Mouse (Mus musculus): ENCODE measurements around the gene Treml4. TPM values are rescaled to one million over a fixed set of nuclear protein-coding genes. Genes with fewer than 3 reads are reported as not detected.

Gene Treml4
- polyA plus RNA-seq, 1 experiment from 2014 or later, result 0.59 TPM

DNA sequence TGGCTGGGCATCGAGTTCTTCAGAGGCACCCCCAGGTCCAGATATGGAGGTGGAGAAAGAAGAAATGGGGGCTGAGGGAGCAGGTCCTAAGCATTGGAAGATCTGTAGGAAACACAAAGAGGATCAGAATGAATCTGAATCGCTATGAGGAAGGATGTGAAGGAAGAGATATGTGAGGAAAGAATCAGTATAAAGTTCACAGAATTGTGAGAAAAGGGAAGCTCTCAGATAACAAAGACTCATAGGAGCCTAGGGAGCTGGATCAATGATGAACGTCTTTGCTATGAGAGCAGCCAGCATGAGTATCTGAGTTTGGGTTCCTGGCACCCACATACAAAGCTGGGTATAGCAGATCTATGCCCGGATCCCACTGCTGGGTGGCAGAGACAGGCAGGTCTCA is 5.7 kb downstream of the Treml4 start:
- Histone ChIP-seq H3K27me3 (replicated peaks; ENCODE audit: control insufficient read depth, insufficient read depth, low read length) (no peaks in the 10 kb centered on the region), H3K4me3 (ENCODE audit: low read length) (no peak overlapping the region), H3K27ac (ENCODE audit: low read depth, low read length) (no peak overlapping the region), H3K9ac (ENCODE audit: low read depth, low read length) (no peak overlapping the region), H3K4me1 (ENCODE audit: control insufficient read depth, insufficient read depth, low read depth, low read length) (no peaks in the 10 kb centered on the region), H3K36me3 (ENCODE audit: control insufficient read depth, insufficient read depth, low read length) (no peaks in the 10 kb centered on the region), H3K4me2 (ENCODE audit: low read length) (no peak overlapping the region), H3K9me3 (ENCODE audit: control insufficient read depth, low read length) (no peaks in the 10 kb centered on the region)
- no peak for ATAC-seq
- 80% methylated on average over 4 of the region's 4 CpGs for WGBS

DNA sequence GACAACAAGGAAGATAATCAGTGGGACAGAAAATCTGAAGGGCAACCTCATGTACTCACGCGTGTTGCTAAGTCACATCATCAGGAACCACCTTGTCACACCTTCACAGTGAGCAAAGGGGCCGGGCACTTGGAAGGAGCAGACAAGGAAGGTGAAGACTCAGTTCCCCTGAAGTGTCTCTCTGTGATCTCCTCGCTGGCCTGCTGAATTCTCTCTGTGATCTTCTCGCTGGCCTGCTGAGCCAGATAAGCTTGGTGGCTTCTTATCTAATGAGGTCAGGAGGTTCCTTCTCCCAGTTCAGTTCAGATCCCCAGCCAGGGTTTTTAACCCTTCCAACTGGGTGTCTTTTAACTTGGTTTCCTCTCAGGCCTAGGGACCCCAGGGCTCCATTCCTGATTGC is 8.1 kb downstream of the Treml4 start:
- Histone ChIP-seq H3K4me1 (ENCODE audit: control insufficient read depth, insufficient read depth, low read depth, low read length) (no peaks in the 10 kb centered on the region), H3K4me3 (ENCODE audit: low read length) (no peak overlapping the region), H3K4me2 (ENCODE audit: low read length) (no peak overlapping the region), H3K27ac (ENCODE audit: low read depth, low read length) (no peak overlapping the region), H3K27me3 (replicated peaks; ENCODE audit: control insufficient read depth, insufficient read depth, low read length) (no peaks in the 10 kb centered on the region), H3K9ac (ENCODE audit: low read depth, low read length) (no peak overlapping the region), H3K36me3 (ENCODE audit: control insufficient read depth, insufficient read depth, low read length) (no peaks in the 10 kb centered on the region), H3K9me3 (ENCODE audit: control insufficient read depth, low read length) (no peaks in the 10 kb centered on the region)
- ATAC-seq, result no peak
- WGBS, result 85% methylated on average over 5 of the region's 5 CpGs

DNA sequence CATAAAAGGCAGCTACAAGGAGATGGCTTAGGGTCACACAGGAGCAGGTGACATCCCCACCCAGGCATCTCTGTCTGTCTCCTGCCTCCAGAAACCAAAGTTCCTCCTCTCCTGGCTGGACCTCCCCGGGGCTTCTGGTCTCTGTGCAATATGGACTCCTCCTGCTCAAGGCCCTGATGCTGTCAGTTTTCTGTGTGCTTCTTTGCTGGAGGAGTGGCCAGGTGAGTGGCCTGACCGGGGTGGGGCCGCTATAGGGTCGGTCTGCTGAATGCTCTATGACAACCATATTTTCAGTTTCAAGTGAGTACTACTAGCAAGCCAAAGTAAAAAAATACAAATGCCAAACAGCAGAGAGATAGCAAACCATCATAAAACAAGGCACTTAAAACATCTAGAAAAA is 8.5 kb downstream of the Treml4 start:
- WGBS, result 84% methylated on average over 4 of the region's 4 CpGs
- Histone ChIP-seq H3K4me2 (ENCODE audit: low read length) (no peak overlapping the region), H3K4me3 (ENCODE audit: low read length) (no peak overlapping the region), H3K27ac (ENCODE audit: low read depth, low read length) (no peak overlapping the region), H3K27me3 (replicated peaks; ENCODE audit: control insufficient read depth, insufficient read depth, low read length) (no peaks in the 10 kb centered on the region), H3K9me3 (ENCODE audit: control insufficient read depth, low read length) (no peaks in the 10 kb centered on the region), H3K4me1 (ENCODE audit: control insufficient read depth, insufficient read depth, low read depth, low read length) (no peaks in the 10 kb centered on the region), H3K9ac (ENCODE audit: low read depth, low read length) (no peak overlapping the region), H3K36me3 (ENCODE audit: control insufficient read depth, insufficient read depth, low read length) (no peaks in the 10 kb centered on the region)
- no peak for ATAC-seq

DNA sequence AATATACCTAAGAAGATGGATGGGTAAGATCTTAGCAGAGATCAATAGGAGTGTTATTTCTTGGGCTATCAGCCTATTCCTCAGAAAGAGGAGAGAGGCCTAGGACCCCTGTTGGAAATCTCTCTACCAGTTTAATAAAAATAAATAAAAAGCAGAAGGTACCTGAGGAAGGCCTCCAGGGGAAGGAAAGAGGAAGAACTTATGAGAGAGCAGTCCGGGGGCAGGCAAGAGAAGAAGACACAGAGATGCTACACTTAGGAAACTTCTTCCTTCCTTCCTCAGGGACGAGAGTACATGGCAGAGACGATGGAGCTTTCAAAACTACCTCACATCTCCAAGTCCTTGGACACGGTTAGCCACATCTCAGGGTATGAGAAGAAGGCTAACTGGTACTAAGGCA is 10.0 kb downstream of the Treml4 start:
- H3K9me3 ChIP-seq (ENCODE audit: control insufficient read depth, low read length), result no peaks in the 10 kb centered on the region
- WGBS, result 90% methylated on average over 4 of the region's 4 CpGs
- H3K4me1 ChIP-seq (ENCODE audit: control insufficient read depth, insufficient read depth, low read depth, low read length), result no peaks in the 10 kb centered on the region
- ATAC-seq, result no peak
- no peak overlapping the region for H3K4me3 ChIP-seq (ENCODE audit: low read length)
- no peak overlapping the region for H3K4me2 ChIP-seq (ENCODE audit: low read length)
- no peaks in the 10 kb centered on the region for H3K27me3 ChIP-seq (replicated peaks; ENCODE audit: control insufficient read depth, insufficient read depth, low read length)
- no peak overlapping the region for H3K27ac ChIP-seq (ENCODE audit: low read depth, low read length)
- H3K36me3 ChIP-seq (ENCODE audit: control insufficient read depth, insufficient read depth, low read length), result no peaks in the 10 kb centered on the region
- no peak overlapping the region for H3K9ac ChIP-seq (ENCODE audit: low read depth, low read length)

DNA sequence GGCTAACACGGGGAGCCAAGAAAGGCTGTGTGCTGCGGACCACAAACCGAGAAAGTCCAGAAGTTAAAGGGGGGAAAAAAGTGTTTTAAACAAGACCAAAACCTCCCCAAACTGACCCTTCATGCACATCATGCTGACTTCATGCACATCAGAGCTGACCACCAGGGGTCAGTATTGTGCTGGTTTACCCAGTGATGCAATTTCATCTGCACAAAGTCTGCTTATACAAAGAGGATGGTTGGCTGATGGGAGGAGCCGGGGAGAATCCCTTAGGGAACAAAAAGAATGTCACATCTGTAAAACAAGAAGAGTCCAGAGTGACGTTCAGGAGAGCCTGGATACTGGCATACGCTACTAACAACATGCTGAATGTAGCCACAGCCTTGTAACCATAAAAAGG is 10.8 kb downstream of the Treml4 start:
- no peaks in the 10 kb centered on the region for H3K4me1 ChIP-seq (ENCODE audit: control insufficient read depth, insufficient read depth, low read depth, low read length)
- no peak overlapping the region for H3K4me2 ChIP-seq (ENCODE audit: low read length)
- WGBS, result 27% methylated on average over 6 of the region's 6 CpGs
- no peaks in the 10 kb centered on the region for H3K27me3 ChIP-seq (replicated peaks; ENCODE audit: control insufficient read depth, insufficient read depth, low read length)
- H3K4me3 ChIP-seq (ENCODE audit: low read length), result no peak overlapping the region
- H3K9ac ChIP-seq (ENCODE audit: low read depth, low read length), result no peak overlapping the region
- ATAC-seq, result no peak
- no peak overlapping the region for H3K27ac ChIP-seq (ENCODE audit: low read depth, low read length)
- H3K36me3 ChIP-seq (ENCODE audit: control insufficient read depth, insufficient read depth, low read length), result no peaks in the 10 kb centered on the region
- H3K9me3 ChIP-seq (ENCODE audit: control insufficient read depth, low read length), result no peaks in the 10 kb centered on the region

DNA sequence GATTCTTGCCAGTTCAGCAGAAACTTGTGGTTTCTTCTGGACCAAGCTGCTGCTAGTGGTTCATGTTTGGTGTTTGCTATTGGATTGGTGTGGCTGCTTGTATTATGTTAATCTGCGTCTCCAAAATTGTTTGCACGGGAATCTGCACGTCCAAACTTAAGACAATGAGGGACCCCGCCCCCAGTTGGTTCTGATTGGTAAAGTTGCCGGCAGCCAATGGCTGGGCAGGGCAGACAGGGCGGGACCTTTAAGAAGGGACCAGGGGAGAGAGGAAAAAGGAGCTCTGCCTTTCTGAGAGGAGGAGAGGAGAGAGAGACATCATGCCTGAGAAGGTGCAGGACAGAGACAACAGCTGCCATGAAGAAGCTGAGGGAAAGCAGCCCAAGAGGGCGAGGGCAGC is 11.6 kb downstream of the Treml4 start:
- no peak for ATAC-seq
- Histone ChIP-seq H3K27me3 (replicated peaks; ENCODE audit: control insufficient read depth, insufficient read depth, low read length) (no peaks in the 10 kb centered on the region), H3K27ac (ENCODE audit: low read depth, low read length) (no peak overlapping the region), H3K9me3 (ENCODE audit: control insufficient read depth, low read length) (no peaks in the 10 kb centered on the region), H3K36me3 (ENCODE audit: control insufficient read depth, insufficient read depth, low read length) (no peaks in the 10 kb centered on the region), H3K4me2 (ENCODE audit: low read length) (no peak overlapping the region), H3K4me1 (ENCODE audit: control insufficient read depth, insufficient read depth, low read depth, low read length) (no peaks in the 10 kb centered on the region), H3K9ac (ENCODE audit: low read depth, low read length) (no peak overlapping the region), H3K4me3 (ENCODE audit: low read length) (no peak overlapping the region)
- WGBS, result 69% methylated on average over 7 of the region's 7 CpGs

DNA sequence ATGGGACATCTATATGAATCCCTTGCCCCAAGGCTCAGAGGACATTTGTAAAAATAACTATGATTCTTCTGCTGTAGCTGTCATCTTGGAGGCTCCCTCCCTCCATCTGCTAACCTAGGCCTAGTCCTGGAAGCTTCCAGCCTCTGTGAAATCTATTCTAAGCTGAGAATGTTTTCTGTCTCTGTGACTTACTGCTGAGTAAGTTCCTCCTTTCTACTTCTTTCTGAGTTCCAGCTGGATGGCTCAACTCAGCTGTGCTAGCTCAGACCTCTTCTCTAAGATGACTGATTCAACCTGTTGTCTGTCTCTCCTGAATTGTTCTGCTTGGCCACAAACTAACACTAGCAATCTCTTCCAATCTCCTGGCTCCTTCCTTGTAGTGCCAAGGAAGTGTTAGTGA is 14.3 kb downstream of the Treml4 start:
- H3K4me1 ChIP-seq (ENCODE audit: control insufficient read depth, insufficient read depth, low read depth, low read length), result no peaks in the 10 kb centered on the region; the same call in 1 of the 2 replicates
- no peak overlapping the region for H3K4me2 ChIP-seq (ENCODE audit: low read length)
- H3K36me3 ChIP-seq (ENCODE audit: control insufficient read depth, insufficient read depth, low read length), result no peaks in the 10 kb centered on the region
- no peaks in the 10 kb centered on the region for H3K27me3 ChIP-seq (replicated peaks; ENCODE audit: control insufficient read depth, insufficient read depth, low read length)
- no peak overlapping the region for H3K4me3 ChIP-seq (ENCODE audit: low read length)
- ATAC-seq, result no peak
- no peaks in the 10 kb centered on the region for H3K9me3 ChIP-seq (ENCODE audit: control insufficient read depth, low read length)
- H3K27ac ChIP-seq (ENCODE audit: low read depth, low read length), result no peak overlapping the region
- no peak overlapping the region for H3K9ac ChIP-seq (ENCODE audit: low read depth, low read length)

DNA sequence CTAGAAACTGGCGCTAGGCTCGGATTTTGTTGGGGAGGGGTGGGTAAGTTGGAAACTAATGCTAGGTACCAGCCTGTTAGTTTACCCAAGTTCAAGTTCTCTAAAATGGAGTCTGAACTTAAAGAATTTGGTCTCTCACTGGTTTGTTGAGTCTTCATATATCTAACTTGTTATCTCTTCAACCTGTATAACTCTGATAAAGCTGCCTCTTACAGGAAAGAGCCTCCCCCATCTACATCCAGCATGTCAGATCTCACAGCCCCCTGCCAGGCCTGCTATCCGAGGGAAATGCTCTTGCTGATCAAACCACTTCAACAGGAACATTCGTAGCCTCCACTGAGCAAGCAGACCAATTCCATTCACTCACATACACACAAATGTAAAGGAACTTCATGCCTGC is 14.9 kb downstream of the Treml4 start:
- H3K9me3 ChIP-seq (ENCODE audit: control insufficient read depth, low read length), result no peaks in the 10 kb centered on the region
- no peak overlapping the region for H3K27ac ChIP-seq (ENCODE audit: low read depth, low read length)
- no peaks in the 10 kb centered on the region for H3K36me3 ChIP-seq (ENCODE audit: control insufficient read depth, insufficient read depth, low read length)
- H3K4me2 ChIP-seq (ENCODE audit: low read length), result no peak overlapping the region
- ATAC-seq, result no peak
- WGBS, result 89% methylated on average over 4 of the region's 4 CpGs
- H3K27me3 ChIP-seq (replicated peaks; ENCODE audit: control insufficient read depth, insufficient read depth, low read length), result no peaks in the 10 kb centered on the region
- H3K4me3 ChIP-seq (ENCODE audit: low read length), result no peak overlapping the region
- H3K9ac ChIP-seq (ENCODE audit: low read depth, low read length), result no peak overlapping the region
- no peaks in the 10 kb centered on the region; the same call in 1 of the 2 replicates for H3K4me1 ChIP-seq (ENCODE audit: control insufficient read depth, insufficient read depth, low read depth, low read length)

DNA sequence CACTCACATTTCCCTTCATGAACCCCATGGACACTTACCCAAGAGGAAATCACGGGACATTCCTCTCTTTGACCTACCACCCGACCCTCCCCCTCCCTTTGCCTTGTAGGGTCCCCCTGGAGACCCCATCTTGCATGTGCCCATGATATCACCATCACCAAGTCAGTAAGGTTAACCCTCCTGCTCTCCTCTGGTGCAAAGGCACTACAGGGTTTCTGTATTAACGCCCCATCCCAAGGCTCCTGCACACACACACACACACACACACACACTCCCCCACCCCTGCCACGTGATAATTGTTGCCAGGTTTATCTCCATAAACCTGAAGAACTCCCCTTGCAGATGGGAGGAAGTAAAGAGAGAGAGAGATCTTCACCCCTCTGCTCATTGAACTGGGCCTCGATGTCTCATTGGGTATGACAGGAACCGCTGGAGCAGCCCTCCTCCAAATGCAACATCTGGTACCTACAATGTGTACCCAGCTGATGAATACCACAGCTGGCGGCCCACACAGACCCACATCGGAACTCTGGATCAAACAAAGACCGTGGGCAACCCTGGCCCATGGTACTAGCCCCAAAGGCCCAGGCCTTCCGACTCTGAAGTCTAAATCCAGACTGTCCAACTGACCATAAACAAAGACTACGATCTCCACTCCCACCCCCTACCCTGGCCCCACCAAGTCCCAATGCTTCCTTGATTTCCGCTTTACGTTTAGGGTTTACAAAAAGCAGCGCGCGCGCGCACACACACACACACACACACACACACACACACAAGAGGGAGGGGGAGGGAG is 17.0 kb downstream of the Treml4 start:
- H3K9me3 ChIP-seq (ENCODE audit: control insufficient read depth, low read length), result no peaks in the 10 kb centered on the region
- H3K9ac ChIP-seq (ENCODE audit: low read depth, low read length), result peak overlapping the region; percentile 42; the same call in 1 of the 2 replicates
- H3K36me3 ChIP-seq (ENCODE audit: control insufficient read depth, insufficient read depth, low read length), result no peaks in the 10 kb centered on the region
- H3K4me2 ChIP-seq (ENCODE audit: low read length), result peak overlapping the region; percentile 58
- H3K27me3 ChIP-seq (replicated peaks; ENCODE audit: control insufficient read depth, insufficient read depth, low read length), result no peaks in the 10 kb centered on the region
- no peak overlapping the region for H3K27ac ChIP-seq (ENCODE audit: low read depth, low read length)
- WGBS, result 28% methylated on average over 18 of the region's 18 CpGs
- no peaks in the 10 kb centered on the region; the same call in 1 of the 2 replicates for H3K4me1 ChIP-seq (ENCODE audit: control insufficient read depth, insufficient read depth, low read depth, low read length)
- H3K4me3 ChIP-seq (ENCODE audit: low read length), result peak overlapping the region; percentile 32
- ATAC-seq, result peak; percentile 37; the same call in 1 of the 2 replicates
